Mouse (Mus musculus) forebrain, embryonic 10.5 days (tissue): Measurements from ENCODE around the gene Tnfrsf1b. TPM values are rescaled to one million over a fixed set of nuclear protein-coding genes. Genes with fewer than 3 reads are reported as not detected.

ENCODE experiments used
- DNase-seq: peaks from one replicate; pipeline ENCODE4 v3.0.0-alpha.2; 2017; ENCODE audit warnings: low spot score; ENCODE audit errors: extremely low spot score
- H3K27ac ChIP-seq: fragments of 300-500 bp; sonication (generic); 2 replicates; pipeline ENCODE4 v1.5.1; 2016; ENCODE audit warnings: mild to moderate bottlenecking
- H3K27me3 ChIP-seq: fragments of 300-500 bp; sonication (generic); 2 replicates; pipeline ENCODE4 v1.6.1; 2016; ENCODE audit warnings: mild to moderate bottlenecking; ENCODE audit not compliant: poor library complexity, severe bottlenecking
- H3K36me3 ChIP-seq: fragments of 300-500 bp; sonication (generic); replicated peaks from 2 replicates; pipeline ENCODE4 v1.6.1; 2016; ENCODE audit warnings: mild to moderate bottlenecking, moderate library complexity
- H3K4me1 ChIP-seq: fragments of 300-500 bp; sonication (generic); 2 replicates; pipeline ENCODE4 v1.6.1; 2016
- H3K4me3 ChIP-seq: fragments of 300-500 bp; sonication (generic); 2 replicates; pipeline ENCODE4 v1.5.1; 2016; ENCODE audit warnings: mild to moderate bottlenecking, moderate library complexity
- H3K9me3 ChIP-seq: fragments of 300-500 bp; sonication (generic); 2 replicates; pipeline ENCODE4 v1.6.1; 2016; ENCODE audit warnings: mild to moderate bottlenecking, moderate library complexity
- whole genome bisulfite sequencing: fragments of 180-500 bp; shearing (Covaris S2); methylation state at CpG from one replicate; pipeline ENCODE4 v1.1.7; 2016; 5-methylcytosine and 5-hydroxymethylcytosine counted together
- polyA plus RNA-seq: library from polyadenylated mRNA; unstranded; fragments of >200 nt; fragmentation: Nextera tagmentation; extraction: Ambion mirVana; gene quantifications from 2 replicates; pipeline ENCODE4 v1.2.1, GENCODE M21; 2016

Tnfrsf1b gene
- polyA plus RNA-seq, 1 experiment from 2014 or later: 2.1 TPM

DNA sequence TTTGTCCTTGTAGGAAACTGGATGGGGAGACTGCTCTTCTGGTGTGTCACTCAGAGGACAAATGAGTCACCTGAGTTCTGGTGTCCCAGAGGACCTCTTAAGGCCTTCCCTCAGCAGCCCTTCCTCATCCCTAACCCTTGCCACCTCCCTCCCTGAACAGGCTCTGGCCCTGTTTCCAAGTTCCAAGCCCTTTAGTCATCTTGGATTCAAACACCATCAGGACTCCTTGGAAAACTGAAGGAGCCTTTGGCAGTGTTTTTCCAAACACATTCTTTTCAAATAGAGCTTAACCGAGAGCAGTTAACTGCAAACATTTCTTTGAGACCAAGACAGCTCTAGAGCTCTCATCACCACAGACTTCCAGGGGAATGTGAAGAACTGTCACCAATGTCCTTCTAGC lies 26.1 kb upstream of the Tnfrsf1b start:
- no peak overlapping the region for H3K27ac ChIP-seq
- WGBS: 80% methylated on average over 1 of the region's 1 CpGs
- no peak overlapping the region for H3K4me3 ChIP-seq
- no peaks in the 10 kb centered on the region for H3K27me3 ChIP-seq
- H3K4me1 ChIP-seq: no peaks in the 10 kb centered on the region
- DNase-seq: no peak
- H3K36me3 ChIP-seq: no peaks in the 10 kb centered on the region
- no peaks in the 10 kb centered on the region for H3K9me3 ChIP-seq

DNA sequence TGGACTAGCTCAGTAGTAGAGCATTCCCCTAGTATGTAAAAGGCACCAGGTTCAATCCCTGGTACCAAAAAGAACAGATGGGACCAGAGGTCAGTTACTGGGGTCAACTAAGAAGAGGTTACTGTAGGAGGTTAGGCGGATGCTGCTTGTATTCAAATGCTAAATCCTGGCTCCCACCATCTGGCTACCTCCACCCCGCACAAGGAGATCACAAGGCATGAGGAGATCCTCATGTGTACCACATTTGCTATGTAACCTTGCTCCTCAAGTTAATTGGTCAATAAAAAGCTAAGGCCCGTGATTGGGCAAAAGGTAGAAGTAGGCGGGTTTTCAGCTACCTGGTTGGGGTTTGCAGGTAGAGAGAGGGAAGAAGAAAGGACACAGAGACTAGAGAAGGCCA lies 25.0 kb upstream of the Tnfrsf1b start:
- Histone ChIP-seq H3K27ac (no peak overlapping the region), H3K4me3 (no peak overlapping the region)
- 83% methylated on average over 4 of the region's 4 CpGs for whole genome bisulfite sequencing

DNA sequence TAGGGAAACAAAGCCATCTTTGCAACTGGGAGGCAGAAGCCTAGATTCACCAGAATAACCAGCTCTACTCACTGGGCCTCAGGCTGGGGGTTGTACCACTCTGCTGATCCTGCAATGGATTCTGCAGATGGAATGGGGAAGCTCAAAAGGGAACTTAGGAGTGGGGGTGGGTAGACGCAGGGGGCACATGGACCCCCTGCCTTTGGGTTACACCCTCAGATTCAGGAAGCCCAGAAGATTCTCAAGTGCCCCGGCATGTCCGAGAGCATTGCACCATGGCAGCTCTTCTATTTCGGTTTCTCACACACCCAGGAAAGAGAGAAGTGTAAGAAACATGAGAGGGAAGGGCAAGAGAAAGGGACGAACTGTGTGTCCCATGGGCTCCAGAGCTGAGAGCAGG lies 23.5 kb upstream of the Tnfrsf1b start:
- Histone ChIP-seq H3K27ac (no peak overlapping the region), H3K4me3 (no peak overlapping the region), H3K4me1 (0 out of 2 replicates have a peak, but pooled peaks cover 5% of the 10 kb centered on the region), H3K27me3 (no peaks in the 10 kb centered on the region), H3K36me3 (no peaks in the 10 kb centered on the region), H3K9me3 (no peaks in the 10 kb centered on the region)
- DNase-seq: no peak
- 81% methylated on average over 5 of the region's 5 CpGs for WGBS

More for the DNA sequence above, 25.0 kb upstream of the Tnfrsf1b start:
- DNase-seq: no peak
- H3K36me3 ChIP-seq: no peaks in the 10 kb centered on the region
- H3K27me3 ChIP-seq: no peaks in the 10 kb centered on the region
- H3K9me3 ChIP-seq: no peaks in the 10 kb centered on the region
- 0 out of 2 replicates have a peak, but pooled peaks cover 5% of the 10 kb centered on the region for H3K4me1 ChIP-seq

DNA sequence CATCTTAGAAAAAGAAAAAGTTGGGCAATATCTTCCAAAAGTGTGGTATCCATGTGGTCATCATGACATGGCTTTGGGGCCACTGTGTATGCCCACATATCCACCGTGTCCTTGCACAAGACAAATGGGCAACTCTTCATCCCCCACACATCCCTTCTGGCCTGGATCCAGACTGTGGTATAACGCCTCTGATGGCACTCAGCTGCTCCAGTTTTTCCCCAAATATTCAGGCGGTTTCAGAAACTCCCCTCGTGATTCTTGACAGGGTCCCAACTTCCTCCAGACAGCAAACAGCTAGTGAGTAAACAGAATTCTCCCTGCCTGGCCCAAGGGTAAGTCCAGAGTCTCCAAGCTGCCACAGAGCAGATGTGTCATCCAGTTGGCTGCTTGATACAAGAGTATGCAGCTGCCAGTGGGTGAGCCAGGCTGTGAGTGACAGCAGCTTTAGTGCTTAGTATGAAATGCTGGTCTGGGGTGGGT lies 21.0 kb upstream of the Tnfrsf1b start:
- no peaks in the 10 kb centered on the region for H3K27me3 ChIP-seq
- no peak overlapping the region for H3K4me3 ChIP-seq
- no peaks in the 10 kb centered on the region for H3K36me3 ChIP-seq
- H3K4me1 ChIP-seq: 0 out of 2 replicates have a peak, but pooled peaks cover 5% of the 10 kb centered on the region
- WGBS: 87% methylated on average over 4 of the region's 4 CpGs
- no peak overlapping the region for H3K27ac ChIP-seq
- H3K9me3 ChIP-seq: no peaks in the 10 kb centered on the region
- no peak for DNase-seq

DNA sequence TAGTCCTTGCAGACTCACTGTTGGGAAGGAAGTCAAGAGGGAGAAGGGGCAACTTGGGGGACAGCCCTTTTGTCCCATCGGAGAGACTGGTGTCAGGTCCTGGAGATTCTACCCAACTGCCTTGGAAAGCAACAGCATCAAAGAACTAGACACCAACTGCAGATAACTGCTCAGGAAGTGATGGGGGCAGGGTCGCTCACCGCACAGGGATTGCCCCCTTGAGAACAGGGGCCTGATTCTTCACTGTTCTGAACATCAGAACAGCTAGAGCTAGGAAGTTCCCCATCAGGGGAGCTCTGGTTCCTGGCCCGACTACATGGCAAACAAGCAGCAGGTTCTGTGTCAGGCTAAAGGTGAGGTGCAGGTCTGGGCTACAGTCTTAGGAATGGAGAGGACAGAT lies 19.8 kb upstream of the Tnfrsf1b start:
- no peak overlapping the region for H3K27ac ChIP-seq
- WGBS: 84% methylated on average over 4 of the region's 4 CpGs

DNA sequence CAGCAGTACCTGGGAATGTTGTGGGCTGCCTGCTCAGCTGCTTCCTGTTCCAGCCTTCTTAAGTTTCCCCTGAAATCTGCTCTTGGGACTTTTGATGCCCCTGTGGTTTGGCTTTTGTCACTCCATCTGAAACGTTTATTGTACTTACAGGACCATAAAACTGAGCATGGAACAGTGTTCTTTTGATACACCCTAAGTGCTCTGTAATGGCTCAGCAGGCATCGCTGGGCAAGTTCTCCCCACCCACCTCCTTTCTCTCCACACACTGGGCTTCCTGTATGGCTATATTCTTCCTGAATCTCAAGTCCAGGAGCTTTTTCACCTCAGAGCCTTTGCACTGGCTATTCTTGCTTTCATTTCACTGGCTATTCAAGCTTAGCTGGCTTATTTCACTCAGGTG lies 18.1 kb upstream of the Tnfrsf1b start:
- Histone ChIP-seq H3K27me3 (no peaks in the 10 kb centered on the region), H3K4me1 (0 out of 2 replicates have a peak, but pooled peaks cover 5% of the 10 kb centered on the region), H3K36me3 (no peaks in the 10 kb centered on the region), H3K9me3 (no peaks in the 10 kb centered on the region), H3K27ac (no peak overlapping the region), H3K4me3 (no peak overlapping the region)
- 56% methylated on average over 2 of the region's 2 CpGs for WGBS
- DNase-seq: no peak

More for the DNA sequence above, 19.8 kb upstream of the Tnfrsf1b start:
- no peaks in the 10 kb centered on the region for H3K9me3 ChIP-seq
- no peaks in the 10 kb centered on the region for H3K36me3 ChIP-seq
- DNase-seq: no peak
- 0 out of 2 replicates have a peak, but pooled peaks cover 5% of the 10 kb centered on the region for H3K4me1 ChIP-seq
- H3K4me3 ChIP-seq: no peak overlapping the region
- no peaks in the 10 kb centered on the region for H3K27me3 ChIP-seq

DNA sequence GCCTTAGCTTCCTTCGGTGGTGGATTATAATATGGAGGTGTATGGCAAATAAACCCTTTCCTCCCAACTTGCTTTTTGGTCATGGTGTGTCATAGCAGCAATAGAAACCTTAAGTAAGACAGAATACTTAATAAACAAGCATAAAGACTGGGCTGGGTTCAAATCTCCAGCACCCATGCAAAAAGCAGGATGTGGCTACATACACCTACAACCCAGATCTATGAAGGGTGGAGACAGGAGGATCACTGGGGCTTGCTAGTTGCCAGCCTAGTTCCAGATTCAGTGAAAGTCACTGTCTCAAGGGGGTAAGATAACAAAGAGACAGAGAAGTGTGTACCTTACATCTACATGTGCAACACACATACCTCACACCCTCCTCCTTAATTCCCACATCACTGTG lies 16.9 kb upstream of the Tnfrsf1b start:
- 97% methylated on average over 1 of the region's 1 CpGs for WGBS
- 0 out of 2 replicates have a peak, but pooled peaks cover 5% of the 10 kb centered on the region for H3K4me1 ChIP-seq
- no peaks in the 10 kb centered on the region for H3K36me3 ChIP-seq
- no peaks in the 10 kb centered on the region for H3K27me3 ChIP-seq
- H3K9me3 ChIP-seq: no peaks in the 10 kb centered on the region
- DNase-seq: no peak
- no peak overlapping the region for H3K27ac ChIP-seq
- H3K4me3 ChIP-seq: no peak overlapping the region

DNA sequence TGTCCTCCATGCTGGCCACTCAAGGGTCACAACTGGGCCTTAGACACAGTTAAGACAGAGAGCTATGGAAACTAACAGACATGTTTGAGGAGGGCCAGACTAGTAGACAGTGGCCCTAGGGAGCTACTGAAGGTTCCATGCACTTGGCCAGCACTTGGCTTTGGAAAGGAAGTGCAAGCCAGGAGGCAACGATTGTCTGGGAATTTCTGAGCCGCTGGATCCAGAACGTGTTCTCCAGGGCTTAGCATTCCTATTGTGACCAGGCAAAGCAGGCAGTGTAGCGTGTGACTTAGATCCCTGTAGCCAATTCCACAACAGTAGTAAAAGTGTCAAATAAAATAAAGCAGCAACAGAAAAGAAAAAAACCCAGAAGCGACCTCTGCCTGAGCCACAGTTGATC lies 14.1 kb upstream of the Tnfrsf1b start:
- no peaks in the 10 kb centered on the region for H3K36me3 ChIP-seq
- H3K27me3 ChIP-seq: no peaks in the 10 kb centered on the region
- H3K27ac ChIP-seq: no peak overlapping the region
- no peaks in the 10 kb centered on the region for H3K4me1 ChIP-seq
- 87% methylated on average over 5 of the region's 5 CpGs for WGBS
- DNase-seq: no peak
- H3K4me3 ChIP-seq: no peak overlapping the region
- no peaks in the 10 kb centered on the region for H3K9me3 ChIP-seq

DNA sequence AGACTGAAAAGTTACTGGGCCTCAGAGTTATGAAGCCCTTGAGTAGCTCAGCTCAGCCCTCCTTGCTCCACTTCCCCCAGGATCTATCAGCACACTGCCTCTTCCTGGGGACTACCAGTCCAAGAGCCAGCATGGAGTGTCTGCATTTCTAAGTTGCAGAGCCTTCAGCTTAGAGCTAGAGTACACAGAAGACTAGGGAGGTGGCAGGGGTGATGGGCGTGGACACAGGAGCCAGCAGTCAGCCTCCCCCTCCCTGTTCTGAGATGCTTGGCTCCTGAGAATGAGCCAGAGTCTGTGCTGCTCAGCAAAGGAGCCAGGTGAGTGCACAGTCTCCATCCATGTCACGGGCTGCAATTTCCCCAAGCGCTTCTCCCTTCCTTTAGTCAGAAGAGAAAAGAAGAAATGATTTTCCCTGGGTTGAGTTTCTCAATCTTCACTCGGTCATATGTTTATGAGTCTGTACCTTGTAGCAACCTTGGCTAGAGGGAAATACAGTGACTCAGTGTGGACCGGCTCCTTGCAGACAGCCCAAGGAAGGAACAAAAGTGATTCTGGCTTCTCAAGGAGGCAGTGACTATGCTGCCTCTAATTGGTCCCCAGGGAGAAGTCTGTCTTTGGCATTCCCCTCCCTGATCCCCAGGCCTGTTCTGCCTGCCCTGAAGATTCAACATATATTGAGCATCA lies 11.2 kb upstream of the Tnfrsf1b start:
- Histone ChIP-seq H3K36me3 (no peaks in the 10 kb centered on the region), H3K27me3 (no peaks in the 10 kb centered on the region), H3K4me1 (no peaks in the 10 kb centered on the region), H3K9me3 (no peaks in the 10 kb centered on the region), H3K27ac (no peak overlapping the region), H3K4me3 (no peak overlapping the region)
- 67% methylated on average over 5 of the region's 5 CpGs for WGBS
- no peak for DNase-seq

DNA sequence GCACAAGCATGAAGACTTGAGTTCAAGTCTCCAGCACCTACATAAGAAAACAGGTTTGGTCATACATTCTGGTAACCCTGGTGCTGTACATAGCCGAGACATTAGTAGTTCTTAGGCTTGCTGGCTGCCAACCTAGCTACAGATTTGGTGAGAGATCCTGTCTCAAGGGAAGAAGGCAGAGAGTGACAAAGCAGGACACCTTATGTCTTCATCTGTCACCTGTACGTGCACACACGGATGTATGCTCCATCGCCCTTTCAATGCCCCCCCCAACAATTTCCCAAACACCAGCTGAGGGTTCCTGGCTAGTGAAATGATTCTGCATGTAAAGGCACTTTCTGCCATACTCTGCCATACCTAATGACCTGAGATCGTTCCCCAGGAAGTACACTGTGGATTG lies 9.5 kb upstream of the Tnfrsf1b start:
- Histone ChIP-seq H3K4me1 (no peaks in the 10 kb centered on the region), H3K27ac (no peak overlapping the region), H3K36me3 (no peaks in the 10 kb centered on the region), H3K9me3 (no peaks in the 10 kb centered on the region), H3K4me3 (no peak overlapping the region), H3K27me3 (no peaks in the 10 kb centered on the region)
- WGBS: 94% methylated on average over 5 of the region's 5 CpGs
- DNase-seq: no peak

DNA sequence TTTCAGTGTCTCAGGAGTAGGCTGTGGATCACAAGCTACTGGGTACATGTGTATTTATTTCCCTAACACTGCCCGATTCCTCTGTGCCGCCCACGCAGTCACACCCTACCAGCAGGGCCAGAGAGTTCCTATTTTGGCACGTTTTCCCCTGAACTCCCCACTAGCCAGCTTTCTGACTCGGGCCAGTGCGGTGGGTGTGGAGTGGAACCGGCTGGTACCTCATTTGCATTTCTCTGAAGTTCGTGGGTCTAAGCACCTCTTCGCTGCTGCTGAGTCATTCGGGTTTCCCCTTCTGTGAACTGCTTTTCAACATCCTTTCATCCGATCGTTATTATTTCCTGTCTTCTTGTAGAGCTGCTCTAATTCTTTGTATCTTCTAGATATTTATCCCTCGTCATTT lies 7.7 kb upstream of the Tnfrsf1b start:
- no peak overlapping the region for H3K4me3 ChIP-seq
- no peak overlapping the region for H3K27ac ChIP-seq
- H3K9me3 ChIP-seq: no peaks in the 10 kb centered on the region
- no peaks in the 10 kb centered on the region for H3K36me3 ChIP-seq
- 64% methylated on average over 13 of the region's 13 CpGs for WGBS
- H3K27me3 ChIP-seq: no peaks in the 10 kb centered on the region
- no peak for DNase-seq
- no peaks in the 10 kb centered on the region for H3K4me1 ChIP-seq

DNA sequence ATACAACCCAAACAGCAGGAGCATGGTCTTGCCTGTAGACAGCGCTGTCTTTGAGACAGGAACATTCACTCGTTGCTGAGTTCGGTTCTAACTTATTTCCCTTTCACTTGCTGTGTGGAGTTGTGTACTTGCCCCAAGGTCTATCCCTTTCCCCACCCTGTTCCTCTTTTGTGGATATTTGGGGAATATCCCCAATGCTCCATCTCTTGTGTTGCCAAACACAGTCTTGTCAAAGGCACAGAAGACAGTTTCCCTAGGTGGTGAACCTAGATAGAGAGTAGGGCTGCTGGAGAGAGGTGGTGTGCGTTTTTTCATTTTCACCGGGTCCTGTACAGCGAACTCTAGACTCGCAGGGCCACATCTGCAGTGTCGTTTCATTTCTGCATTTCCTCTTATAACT lies 5.9 kb upstream of the Tnfrsf1b start:
- H3K9me3 ChIP-seq: no peaks in the 10 kb centered on the region
- H3K4me3 ChIP-seq: no peak overlapping the region
- no peak for DNase-seq
- no peak overlapping the region for H3K27ac ChIP-seq
- H3K4me1 ChIP-seq: no peaks in the 10 kb centered on the region
- WGBS: 88% methylated on average over 8 of the region's 8 CpGs
- H3K36me3 ChIP-seq: no peaks in the 10 kb centered on the region
- H3K27me3 ChIP-seq: peaks cover 5% of the 10 kb centered on the region

DNA sequence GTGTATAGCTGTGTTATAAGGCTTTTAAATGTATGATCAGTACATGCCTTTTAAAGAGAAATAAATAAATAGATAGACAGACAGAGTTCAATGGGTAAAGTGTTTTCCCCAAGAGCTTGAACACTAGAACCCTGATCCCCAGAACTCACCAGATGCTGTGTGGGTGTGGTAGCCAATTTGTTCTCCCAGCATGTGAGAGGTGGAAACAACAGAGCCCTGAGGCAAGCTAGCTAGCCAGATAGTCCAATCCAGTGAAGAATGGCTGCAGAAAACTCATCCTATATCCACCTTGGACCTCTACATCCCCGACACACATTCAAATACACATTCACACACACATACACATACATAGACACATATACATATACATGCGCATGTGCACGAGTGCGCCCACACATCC lies 4.9 kb upstream of the Tnfrsf1b start:
- Histone ChIP-seq H3K4me3 (no peak overlapping the region), H3K27ac (no peak overlapping the region), H3K9me3 (no peaks in the 10 kb centered on the region), H3K36me3 (no peaks in the 10 kb centered on the region), H3K4me1 (peaks cover 5% of the 10 kb centered on the region), H3K27me3 (peaks cover 16% of the 10 kb centered on the region)
- WGBS: 92% methylated on average over 4 of the region's 4 CpGs
- DNase-seq: no peak
